8 mouse cellular contexts compared by ENCODE assay signal in genomic region chr5:115572679-115573535, GRCm38 (mm10). TPM values are rescaled to one million over a fixed set of nuclear protein-coding genes. Genes with fewer than 3 reads are reported as not detected.
DNase-seq lines count a peak whose midpoint lies in the region; ATAC-seq and TF ChIP-seq lines count a peak whose summit lies in the region.

No protein-coding gene starts in this region.

- no peaks in the 10 kb centered on the region for H3K27me3 ChIP-seq in heart, embryonic 12.5 days (replicated peaks)
- H3K27me3 ChIP-seq in thymus, adult 2 months (ENCODE audit: control insufficient read depth, insufficient read depth, low read length) = no peaks in the 10 kb centered on the region

- WGBS in heart, embryonic 12.5 days = 45% methylated on average over 17 of the region's 17 CpGs
- 76% methylated on average over 17 of the region's 17 CpGs for WGBS in thymus, adult 2 months

- peaks cover 47% of the 10 kb centered on the region for H3K4me1 ChIP-seq in heart, embryonic 12.5 days (replicated peaks)
- no peaks in the 10 kb centered on the region for H3K4me1 ChIP-seq in thymus, adult 2 months (replicated peaks; ENCODE audit: control insufficient read depth, insufficient read depth, low read length)

- peak; percentile 78 for ATAC-seq in heart, embryonic 12.5 days (ENCODE audit: insufficient number of reproducible peaks, low FRiP score)

- no peak overlapping the region for H3K4me3 ChIP-seq in layer of hippocampus, adult 2 months
- no peak overlapping the region for H3K4me3 ChIP-seq in heart, embryonic 12.5 days
- no peak overlapping the region for H3K4me3 ChIP-seq in thymus, adult 2 months (ENCODE audit: control insufficient read depth, insufficient read depth, low read length)

- H3K36me3 ChIP-seq in heart, embryonic 12.5 days = peaks cover 63% of the 10 kb centered on the region
- peaks cover 38% of the 10 kb centered on the region for H3K36me3 ChIP-seq in thymus, adult 2 months (ENCODE audit: control insufficient read depth, insufficient read depth, low read length)

- no peak for TF ChIP-seq POLR2A in brain, embryonic 14.5 days (IDR thresholded peaks at IDR 0.05; ENCODE audit: borderline replicate concordance, extremely low read depth, insufficient read depth, insufficient read length, poor library complexity, severe bottlenecking)
- no peak for TF ChIP-seq POLR2A in thymus, adult 2 months (IDR thresholded peaks at IDR 0.05; ENCODE audit: control insufficient read depth, extremely low read depth, insufficient read depth, low read length, poor library complexity)

- peak in 1 of 2 experiments; percentile 22 for DNase-seq in layer of hippocampus, adult 2 months (ENCODE audit: low spot score in 2 of 2)
- no peak for DNase-seq in layer of hippocampus, adult 9-10 months (ENCODE audit: low spot score)
- DNase-seq in brain, embryonic 14.5 days (ENCODE audit: low read depth) = peak; percentile 17
- DNase-seq in kidney, postnatal 36 days = peak; percentile 84 to 86
- DNase-seq in lung, postnatal 4 days = peak; percentile 68 to 86
- DNase-seq in thymus, adult 2 months = no peak
- DNase-seq in ovary, postnatal 36 days (ENCODE audit: low spot score) = no peak

- 0 out of 2 replicates have a peak overlapping the region, but pooled peaks have one; percentile 38 for H3K9ac ChIP-seq in heart, embryonic 12.5 days

- no peak for TF ChIP-seq CTCF in layer of hippocampus, adult 2 months (conservative IDR thresholded peaks at IDR 0.05)
- TF ChIP-seq CTCF in brain, embryonic 14.5 days (IDR thresholded peaks at IDR 0.05; ENCODE audit: borderline replicate concordance, extremely low read depth, insufficient read depth, insufficient read length) = no peak
- TF ChIP-seq CTCF in thymus, adult 2 months (IDR thresholded peaks at IDR 0.05; ENCODE audit: borderline replicate concordance, control insufficient read depth, extremely low read depth, insufficient read depth, low read length, poor library complexity) = no peak

- no peak overlapping the region; the same call in 1 of the 2 replicates for H3K4me2 ChIP-seq in heart, embryonic 12.5 days

- H3K27ac ChIP-seq in layer of hippocampus, adult 2 months = peak overlapping the region; percentile 75
- H3K27ac ChIP-seq in heart, embryonic 12.5 days (ENCODE audit: poor library complexity, severe bottlenecking) = peak overlapping the region; percentile 89
- H3K27ac ChIP-seq in thymus, adult 2 months (ENCODE audit: control insufficient read depth, insufficient read depth, low read length) = no peak overlapping the region

- H3K9me3 ChIP-seq in heart, embryonic 12.5 days (replicated peaks) = no peaks in the 10 kb centered on the region

RNA-seq across cellular contexts. Expression of gene Gcn1l1, which starts 7.9 kb away (rescaled TPM):
- 10 to 100 TPM; 74.5 to 76.7 TPM for total RNA-seq in layer of hippocampus, adult 2 months (2021)
- 43.0 and 68.7 TPM in 2 replicates for polyA plus RNA-seq in brain, embryonic 14.5 days (2012; rRNA removed)
- polyA plus RNA-seq in heart, embryonic 12.5 days (2016; fragmentation: Nextera tagmentation; extraction: Ambion mirVana) = 43.1 and 47.0 TPM in 2 replicates
- 87.8 and 109 TPM in 2 replicates for polyA plus RNA-seq in thymus, adult 2 months (2012; rRNA removed)

RNA-seq across cellular contexts. Expression of gene Rplp0, which starts 13.6 kb away (rescaled TPM):
- 100 to 1,000 TPM; 225 to 234 TPM for total RNA-seq in layer of hippocampus, adult 2 months (2021)
- 2,254 and 2,521 TPM in 2 replicates for polyA plus RNA-seq in brain, embryonic 14.5 days (2012; rRNA removed)
- polyA plus RNA-seq in heart, embryonic 12.5 days (2016; fragmentation: Nextera tagmentation; extraction: Ambion mirVana) = 949 and 971 TPM in 2 replicates
- polyA plus RNA-seq in thymus, adult 2 months (2012; rRNA removed) = 3,356 and 3,688 TPM in 2 replicates

RNA-seq across cellular contexts. Expression of gene Rab35, which starts 58.8 kb away (rescaled TPM):
- total RNA-seq in layer of hippocampus, adult 2 months (2021) = 10 to 100 TPM; 85.6 to 98.6 TPM
- polyA plus RNA-seq in brain, embryonic 14.5 days (2012; rRNA removed) = 96.7 and 102 TPM in 2 replicates
- polyA plus RNA-seq in heart, embryonic 12.5 days (2016; fragmentation: Nextera tagmentation; extraction: Ambion mirVana) = 20.1 and 20.9 TPM in 2 replicates
- polyA plus RNA-seq in thymus, adult 2 months (2012; rRNA removed) = 129 and 130 TPM in 2 replicates

Comparison
In these comparisons a context has a peak if more than half of its experiments do, and no peak if none do; other contexts are left out.
1. DNase-seq: peak in brain, embryonic 14.5 days (single experiment), kidney, postnatal 36 days (2 of 2) and lung, postnatal 4 days (2 of 2); none in layer of hippocampus, adult 9-10 months (single experiment), thymus, adult 2 months (single experiment) and ovary, postnatal 36 days (single experiment).